Mouse (Mus musculus) lung, postnatal 36 days (tissue): ENCODE data around the gene Kctd17.

Experiments used
- DNase-seq: peaks from one replicate; pipeline ENCODE4 v3.0.0; 2022; ENCODE audit warnings: mixed read lengths

The Kctd17 gene

GRCm38 (mm10) chr15:78428391-78429138 lies at the start of gene Kctd17:
Gene Kctd17, plus strand, starts transcription at chr15:78428564.
- peak; percentile 73 for DNase-seq

- DNase-seq: no peak
Observed at GRCm38 (mm10) chr15:78380208-78380607, 48.2 kb upstream of the Kctd17 start.

- no peak for DNase-seq
Observed at GRCm38 (mm10) chr15:78380741-78381140, 47.6 kb upstream of the Kctd17 start.

- DNase-seq: no peak
Observed at GRCm38 (mm10) chr15:78382115-78382514, 46.2 kb upstream of the Kctd17 start.

GRCm38 (mm10) chr15:78383450-78384219 lies 44.7 kb upstream of the Kctd17 start:
- DNase-seq: no peak

- no peak for DNase-seq
Observed at GRCm38 (mm10) chr15:78384220-78385116, 43.9 kb upstream of the Kctd17 start.

GRCm38 (mm10) chr15:78385564-78385963 lies 42.8 kb upstream of the Kctd17 start:
- no peak for DNase-seq

GRCm38 (mm10) chr15:78390855-78391254 lies 37.5 kb upstream of the Kctd17 start:
- no peak for DNase-seq

GRCm38 (mm10) chr15:78395478-78395962 lies 32.8 kb upstream of the Kctd17 start, which contains the start of gene Tex33:
Gene Tex33, minus strand, starts transcription at chr15:78395912.
- DNase-seq: no peak

- DNase-seq: peak; percentile 37
Observed at GRCm38 (mm10) chr15:78401345-78401744, 27.0 kb upstream of the Kctd17 start.

GRCm38 (mm10) chr15:78401921-78402320 lies 26.4 kb upstream of the Kctd17 start:
- DNase-seq: peak; percentile 82

- peak; percentile 93 for DNase-seq
Observed at GRCm38 (mm10) chr15:78402423-78402822, 25.9 kb upstream of the Kctd17 start.

- peak; percentile 64 for DNase-seq
Observed at GRCm38 (mm10) chr15:78403301-78403741, 25.0 kb upstream of the Kctd17 start.

GRCm38 (mm10) chr15:78403896-78404295 lies 24.5 kb upstream of the Kctd17 start:
- peak; percentile 64 for DNase-seq

GRCm38 (mm10) chr15:78405098-78405497 lies 23.3 kb upstream of the Kctd17 start:
- DNase-seq: no peak

- DNase-seq: peak; percentile 99
Observed at GRCm38 (mm10) chr15:78405517-78406211, 22.7 kb upstream of the Kctd17 start, which contains the start of gene Tst. Gene Tst, minus strand, starts transcription at chr15:78405907.

GRCm38 (mm10) chr15:78406293-78406934 lies 21.9 kb upstream of the Kctd17 start, which contains the start of gene Mpst:
Gene Mpst, plus strand, starts transcription at chr15:78406416.
- peak; percentile 94 for DNase-seq

- DNase-seq: no peak
Observed at GRCm38 (mm10) chr15:78409570-78410052, 18.8 kb upstream of the Kctd17 start.

GRCm38 (mm10) chr15:78413083-78413718 lies 15.2 kb upstream of the Kctd17 start:
- no peak for DNase-seq

- DNase-seq: no peak
Observed at GRCm38 (mm10) chr15:78413719-78414117, 14.6 kb upstream of the Kctd17 start.

GRCm38 (mm10) chr15:78414157-78414556 lies 14.2 kb upstream of the Kctd17 start:
- no peak for DNase-seq
